Mouse (Mus musculus) brain, adult 2 months (tissue): ENCODE data around the gene Foxj3.

Source experiments
- DNase-seq: peaks from one replicate; pipeline ENCODE4 v3.0.0; 2011; ENCODE audit warnings: low read depth, low spot score

Gene Foxj3

DNA sequence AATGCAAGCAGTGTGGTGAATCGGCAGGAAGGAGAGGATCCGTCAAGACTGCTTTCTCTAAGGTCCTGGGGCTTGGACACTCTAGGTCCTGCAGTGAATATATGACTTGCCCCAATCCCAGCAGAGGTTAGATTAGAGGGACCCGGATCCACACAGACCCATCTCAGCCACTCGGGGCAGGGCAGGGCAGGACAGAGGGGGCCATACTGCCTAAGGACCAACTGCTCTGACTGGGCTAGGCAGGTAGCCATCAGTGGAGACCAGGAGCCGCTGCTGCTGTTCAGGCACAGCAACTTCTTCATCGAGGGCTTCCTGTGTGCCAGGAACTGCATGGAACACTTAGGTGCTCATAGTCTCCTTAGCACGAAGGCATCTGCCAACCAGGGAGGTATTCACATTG is 99.9 kb downstream of the Foxj3 start:
- no peak for DNase-seq

DNA sequence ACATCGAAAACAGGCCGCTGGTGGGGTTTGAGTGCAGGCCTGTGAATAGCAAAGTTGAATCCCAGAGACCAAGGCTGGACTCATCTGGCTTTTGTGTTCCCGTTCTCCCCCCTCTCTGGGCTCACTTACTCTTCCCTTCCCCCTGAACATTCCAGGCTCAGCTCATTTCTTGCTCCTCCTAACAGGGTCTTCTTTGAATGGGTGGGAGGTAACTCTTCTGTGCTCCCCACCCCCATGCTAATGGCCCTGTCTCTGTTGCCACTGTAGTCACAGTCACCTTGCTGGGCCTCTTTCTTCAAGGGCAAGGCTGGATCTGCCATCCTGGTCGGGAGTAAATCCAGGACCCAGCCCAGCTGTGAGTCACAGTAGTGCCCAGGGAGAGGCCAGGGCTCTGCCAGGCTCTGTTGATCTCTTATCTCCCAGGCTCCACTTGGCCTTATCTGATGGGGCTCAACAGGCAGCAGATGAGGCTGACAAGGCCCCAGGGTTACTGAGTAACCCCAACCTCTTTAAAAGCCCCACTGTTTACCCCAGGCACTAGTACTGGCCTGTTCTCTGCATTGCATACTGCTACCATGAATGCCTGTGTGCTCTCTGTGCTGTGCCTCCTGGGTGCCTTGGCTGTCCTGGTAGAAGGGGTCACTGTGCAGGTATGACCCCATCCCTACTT is 100.5 kb downstream of the Foxj3 start, which contains the start of gene Guca2a:
Guca2a (plus strand) TSS at position 529 of the 670 bp plus-strand sequence.
- no peak for DNase-seq

DNA sequence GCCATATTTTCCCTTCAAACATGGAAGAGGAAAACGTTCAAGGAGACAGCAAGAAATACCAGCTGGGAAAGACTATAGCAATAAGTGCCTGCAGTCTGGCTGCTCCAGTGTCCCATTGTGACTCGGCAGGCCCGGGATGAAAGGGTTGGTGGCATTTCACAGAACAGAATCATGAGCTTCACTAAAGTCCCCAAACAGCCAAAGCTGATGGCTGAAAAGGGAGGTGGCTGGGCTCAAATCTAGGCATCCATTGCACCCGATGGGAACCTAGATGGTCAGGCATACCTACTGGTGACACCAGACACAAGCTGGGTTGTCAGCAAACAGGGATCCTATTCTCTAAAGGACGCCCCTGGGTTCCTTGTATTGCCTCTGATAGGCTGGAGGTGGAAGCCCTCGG is 101.1 kb downstream of the Foxj3 start:
- DNase-seq, result no peak

- DNase-seq, result no peak
Measured at GRCm38 (mm10) chr4:119638656-119639055, 101.9 kb downstream of the Foxj3 start.

GRCm38 (mm10) chr4:119642666-119643065 is 105.9 kb downstream of the Foxj3 start:
- DNase-seq, result no peak

DNA sequence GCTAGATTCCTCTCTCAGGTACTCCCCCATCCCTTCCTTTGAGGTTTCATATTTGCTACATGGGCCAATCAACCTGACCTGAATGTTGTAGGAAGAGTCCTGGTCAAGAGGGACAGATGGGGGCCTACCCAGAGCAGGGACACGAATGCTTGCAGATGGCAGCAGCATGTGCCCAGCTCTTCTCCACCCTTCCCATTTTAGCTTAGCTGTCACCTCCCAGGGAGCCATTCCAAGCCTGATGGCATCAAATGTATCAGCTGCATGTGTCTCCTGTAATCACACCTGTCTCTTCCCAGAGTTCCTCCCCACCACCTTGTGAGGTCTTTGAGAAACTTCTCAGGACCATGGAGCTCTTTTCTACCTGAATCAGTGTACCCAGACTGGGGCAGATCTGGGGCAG is 120.2 kb downstream of the Foxj3 start:
- peak; percentile 53 for DNase-seq

DNA sequence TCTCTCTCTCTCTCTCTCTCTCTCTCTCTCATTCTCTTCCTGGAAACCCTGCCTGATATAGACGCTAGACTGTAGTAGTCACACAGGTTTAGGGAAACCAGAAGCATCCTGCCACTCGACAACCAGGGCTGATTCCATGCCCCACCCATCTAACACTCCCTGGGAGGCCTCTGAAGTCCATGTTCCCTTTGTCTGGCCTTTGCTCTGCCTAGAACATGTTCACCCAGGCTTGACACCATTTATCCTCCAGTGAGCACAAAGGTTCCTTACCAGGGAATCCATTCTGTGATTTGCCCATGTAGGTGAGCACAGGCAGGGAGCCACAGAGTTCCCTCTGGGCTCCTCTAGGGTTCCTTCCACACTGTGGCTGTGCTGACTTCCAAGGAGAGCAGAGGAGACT is 121.4 kb downstream of the Foxj3 start:
- DNase-seq, result no peak

GRCm38 (mm10) chr4:119658731-119659130 is 121.9 kb downstream of the Foxj3 start, which contains the start of gene Guca2b:
Guca2b (minus strand) TSS chr4:119658954.
- DNase-seq, result no peak

DNA sequence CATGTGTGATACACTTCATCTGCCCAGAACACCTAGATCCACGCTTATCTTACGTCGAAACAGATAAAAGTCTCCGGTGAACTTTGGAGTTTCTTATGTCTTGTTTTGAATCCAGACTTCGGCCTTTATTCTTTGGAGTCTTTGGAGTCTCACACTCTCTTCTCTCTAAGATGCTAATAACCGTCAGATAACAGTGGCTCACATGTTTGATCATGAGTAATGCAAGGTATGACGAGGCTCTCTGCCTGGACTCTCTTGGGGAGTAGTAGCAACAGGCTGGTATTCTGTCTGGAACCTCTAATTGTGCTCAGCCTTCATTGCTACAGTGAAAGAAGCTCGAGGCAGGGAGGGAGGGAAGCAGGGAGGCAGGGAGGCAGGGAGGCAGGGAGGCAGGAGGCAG is 123.2 kb downstream of the Foxj3 start:
- no peak for DNase-seq

- DNase-seq, result peak; percentile 36
Measured at GRCm38 (mm10) chr4:119662151-119662550, 125.3 kb downstream of the Foxj3 start.

DNA sequence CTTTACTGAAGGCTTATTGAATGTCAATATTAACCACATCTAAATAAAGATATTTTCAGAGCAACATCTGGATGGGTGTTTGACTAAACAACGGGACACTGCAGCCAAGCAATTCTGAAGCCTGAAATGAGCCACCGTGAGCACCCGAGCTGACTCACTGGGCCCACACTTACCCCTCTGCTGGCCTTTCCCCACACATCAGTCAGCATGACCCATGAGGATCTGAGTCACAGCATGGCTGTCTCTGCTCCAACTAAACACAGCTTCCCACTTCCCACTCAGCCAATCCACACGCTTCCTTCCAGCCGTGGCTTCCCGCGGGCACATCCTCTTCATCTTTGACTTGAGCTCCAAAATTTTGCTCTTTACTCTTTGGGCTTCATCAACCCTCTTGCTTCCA is 126.2 kb downstream of the Foxj3 start:
- DNase-seq, result peak; percentile 85

- DNase-seq, result no peak
Measured at GRCm38 (mm10) chr4:119663409-119664095, 126.7 kb downstream of the Foxj3 start.

GRCm38 (mm10) chr4:119665166-119665565 is 128.4 kb downstream of the Foxj3 start:
- DNase-seq, result no peak

- DNase-seq, result no peak
Measured at GRCm38 (mm10) chr4:119666116-119666515, 129.3 kb downstream of the Foxj3 start.

- DNase-seq, result peak; percentile 70
Measured at GRCm38 (mm10) chr4:119667454-119667853, 130.7 kb downstream of the Foxj3 start.

GRCm38 (mm10) chr4:119668185-119668584 is 131.4 kb downstream of the Foxj3 start:
- DNase-seq, result no peak

DNA sequence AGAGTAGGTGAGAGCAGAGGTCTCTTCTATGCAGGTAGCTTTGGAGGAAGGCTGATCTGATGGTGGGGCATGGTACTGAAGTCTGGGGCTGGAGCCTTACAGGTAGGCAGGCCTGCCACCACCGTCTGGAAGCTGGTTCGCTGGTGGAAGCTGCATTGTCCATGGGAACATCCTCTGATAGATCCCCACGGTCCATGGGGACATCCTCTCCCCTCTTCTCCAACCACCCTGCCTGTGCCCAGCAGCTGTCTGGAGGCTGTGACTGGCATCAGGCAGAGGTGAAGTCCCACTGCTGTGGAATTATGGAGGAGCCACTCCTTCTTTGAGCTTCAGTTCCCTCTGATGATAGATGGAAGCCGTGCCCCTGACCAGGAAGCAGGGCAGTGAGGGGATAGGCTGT is 131.8 kb downstream of the Foxj3 start:
- no peak for DNase-seq

DNA sequence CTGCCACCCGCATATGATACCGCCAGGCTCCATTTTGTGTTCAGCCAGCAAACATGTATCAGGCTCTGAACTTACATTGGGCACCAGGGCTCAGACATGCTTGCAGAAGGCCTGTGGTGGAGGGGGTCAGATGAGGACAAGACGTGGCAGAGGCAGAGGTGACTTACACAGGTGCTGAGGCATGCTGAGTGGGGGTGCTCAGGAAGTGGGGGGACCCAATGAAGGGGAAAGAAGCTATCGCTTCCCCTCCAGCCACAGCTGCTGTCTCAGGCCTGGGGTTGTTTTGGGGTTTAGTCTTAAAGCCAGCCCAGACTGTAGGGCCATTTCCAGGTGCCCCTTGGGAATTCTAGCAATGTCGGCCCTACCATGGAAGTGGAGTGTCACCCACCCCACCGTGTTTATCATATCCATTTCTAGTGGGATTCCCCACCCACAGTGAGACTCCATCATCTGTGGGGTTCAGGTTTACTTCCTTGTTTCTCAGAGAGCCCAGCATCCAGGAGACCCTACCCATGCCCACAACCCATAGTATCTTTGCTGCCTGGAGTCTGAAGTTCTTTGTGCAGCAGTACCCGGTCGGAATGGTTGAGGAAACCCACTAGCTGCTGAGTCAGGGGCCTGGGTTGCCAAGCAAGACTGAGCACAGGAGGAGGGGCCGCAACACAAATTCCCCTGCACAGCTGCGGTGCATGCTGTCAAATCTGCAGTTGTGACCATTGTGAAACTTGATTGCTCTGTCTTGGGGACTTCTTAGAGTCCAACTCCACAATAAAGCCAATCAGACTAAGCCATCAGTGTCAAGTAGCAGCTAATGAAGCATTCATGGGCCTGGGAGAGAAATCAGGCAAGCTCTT is 132.8 kb downstream of the Foxj3 start:
- DNase-seq, result peak; percentile 56

- DNase-seq, result no peak
Measured at GRCm38 (mm10) chr4:119670210-119670555, 133.4 kb downstream of the Foxj3 start.

- DNase-seq, result no peak
Measured at GRCm38 (mm10) chr4:119670736-119671135, 133.9 kb downstream of the Foxj3 start.

DNA sequence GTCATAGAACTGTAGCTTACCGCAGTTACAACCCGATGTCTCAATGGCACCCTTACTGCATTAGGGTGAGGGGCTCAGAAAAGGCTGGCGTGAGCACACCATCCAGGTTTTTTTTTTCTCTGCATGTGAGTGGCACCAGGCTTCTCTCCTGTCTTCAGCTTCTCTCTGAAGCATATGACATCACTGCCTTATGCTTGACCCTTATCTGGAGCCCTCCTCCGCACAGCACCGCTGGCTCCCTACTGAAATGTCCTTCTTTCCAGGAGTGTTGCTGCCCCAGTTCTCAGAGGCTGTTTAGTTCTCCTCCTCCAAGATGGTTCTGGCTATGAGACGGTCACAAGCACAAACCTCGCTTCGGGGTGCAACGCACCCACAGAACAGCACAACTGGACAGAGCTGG is 134.4 kb downstream of the Foxj3 start:
- DNase-seq, result no peak

DNA sequence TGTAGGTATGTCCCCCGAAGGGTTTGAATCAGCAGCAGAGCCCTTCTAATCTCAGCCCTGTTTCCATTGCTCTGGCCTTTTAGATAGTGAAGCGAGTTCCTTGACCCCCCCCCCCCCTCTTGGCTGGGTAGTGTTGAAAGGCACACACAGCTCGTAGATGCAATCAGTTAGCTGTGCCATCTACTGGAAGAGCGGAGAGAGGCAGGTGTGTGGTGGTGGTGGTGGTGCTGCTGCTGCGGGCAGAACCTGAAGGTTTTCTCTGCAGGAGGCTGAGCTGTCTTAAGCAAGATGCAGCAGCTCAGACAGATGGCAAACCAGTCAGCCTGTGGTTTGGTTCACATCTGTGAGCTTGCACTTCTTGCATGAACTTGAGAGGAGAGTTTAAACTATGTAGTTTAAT is 135.9 kb downstream of the Foxj3 start:
- DNase-seq, result peak; percentile 76
